Mouse (Mus musculus) CD4-positive, CD25-positive, alpha-beta regulatory T cell, adult 2 months (primary cell): ENCODE results near the gene Sec24a.
A peak's percentile ranks its signal among the peaks of the same experiment; 100 is the strongest.
"Not testable (repeated sequence)": the region's sequence is repeated elsewhere in the genome, so short reads cannot be mapped to it uniquely, and the experiment has no call there.

Source experiments
- DNase-seq: peaks from one replicate; pipeline ENCODE4 v3.0.0-alpha.2; 2012; ENCODE audit warnings: low read depth, low spot score

Gene Sec24a

DNA sequence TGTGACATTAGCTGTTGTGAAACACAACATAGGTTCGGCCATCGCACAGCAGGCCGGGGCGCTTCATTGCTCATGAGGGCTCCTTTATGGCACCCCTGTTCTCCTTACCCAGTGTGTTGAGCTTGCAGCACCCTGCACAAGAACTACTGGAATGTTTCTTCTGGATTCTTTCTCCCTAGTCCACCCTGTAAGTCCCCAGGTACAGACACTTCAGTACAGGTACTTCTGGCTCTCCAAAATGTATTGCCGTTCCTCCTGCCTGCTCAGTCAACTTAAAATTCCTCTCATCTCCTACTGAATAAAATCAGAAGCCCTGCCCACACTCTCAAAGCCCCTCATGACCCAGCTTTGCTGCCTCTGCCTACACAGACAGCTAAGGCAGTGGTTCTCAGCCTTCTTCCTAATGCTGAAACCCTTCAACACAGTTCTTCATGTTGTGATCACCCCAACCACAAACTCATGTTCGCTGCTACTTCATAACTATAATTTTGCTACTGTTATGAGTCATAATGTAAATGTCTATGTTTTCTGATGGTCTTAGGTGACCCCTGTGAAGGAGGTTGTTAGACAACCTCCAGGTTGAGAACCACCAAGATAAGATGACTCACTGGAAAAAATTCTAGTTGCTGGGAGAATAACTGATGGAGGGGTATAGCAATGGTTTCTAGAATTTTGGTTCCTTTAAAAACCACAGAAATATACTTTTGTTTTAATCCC is 3.3 kb downstream of the Sec24a start:
- peak; percentile 26 for DNase-seq

DNA sequence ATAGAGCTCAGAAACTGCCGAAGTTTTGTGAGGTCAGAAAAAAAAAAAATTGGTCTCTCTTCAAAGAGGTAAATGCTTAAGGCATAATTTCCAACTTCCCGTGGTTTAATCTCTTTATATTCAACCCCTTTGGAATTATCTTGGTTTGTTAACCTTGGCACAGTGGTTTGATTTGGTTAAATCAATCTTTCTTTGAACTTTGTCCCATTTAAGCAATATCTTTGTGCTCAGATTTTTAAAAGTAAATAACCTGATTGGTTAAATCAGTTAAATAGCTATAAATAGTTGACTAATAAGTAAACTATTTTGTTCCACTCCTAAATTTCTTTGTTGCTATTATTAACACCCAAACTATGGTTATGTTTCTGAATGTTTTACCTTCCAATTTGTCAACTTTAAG is 4.2 kb downstream of the Sec24a start:
- DNase-seq: no peak

- DNase-seq: not testable (repeated sequence)
Observed at GRCm38 (mm10) chr11:51758207-51758606, 5.2 kb downstream of the Sec24a start.

GRCm38 (mm10) chr11:51757625-51758024 is 5.8 kb downstream of the Sec24a start:
- no peak for DNase-seq

DNA sequence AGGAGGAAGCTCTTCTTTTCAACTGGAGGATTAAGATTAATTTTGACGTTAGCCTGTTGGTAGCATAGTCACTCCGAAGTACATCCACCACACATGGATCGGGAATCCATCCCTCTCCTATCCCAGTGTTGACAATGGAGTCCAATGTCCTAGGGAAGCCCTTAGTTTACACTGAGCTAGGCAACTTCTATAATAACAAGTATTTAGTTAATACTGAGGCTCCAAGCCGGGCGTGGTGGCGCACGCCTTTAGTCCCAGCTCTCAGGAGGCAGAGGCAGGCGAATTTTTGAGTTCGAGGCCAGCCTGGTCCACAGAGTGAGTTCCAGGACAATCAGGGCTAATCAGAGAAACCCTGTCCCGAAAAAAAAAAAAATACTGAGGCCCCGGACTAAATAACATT is 6.4 kb downstream of the Sec24a start:
- no peak for DNase-seq

- peak; percentile 90 for DNase-seq
Observed at GRCm38 (mm10) chr11:51756352-51756771, 7.1 kb downstream of the Sec24a start.

DNA sequence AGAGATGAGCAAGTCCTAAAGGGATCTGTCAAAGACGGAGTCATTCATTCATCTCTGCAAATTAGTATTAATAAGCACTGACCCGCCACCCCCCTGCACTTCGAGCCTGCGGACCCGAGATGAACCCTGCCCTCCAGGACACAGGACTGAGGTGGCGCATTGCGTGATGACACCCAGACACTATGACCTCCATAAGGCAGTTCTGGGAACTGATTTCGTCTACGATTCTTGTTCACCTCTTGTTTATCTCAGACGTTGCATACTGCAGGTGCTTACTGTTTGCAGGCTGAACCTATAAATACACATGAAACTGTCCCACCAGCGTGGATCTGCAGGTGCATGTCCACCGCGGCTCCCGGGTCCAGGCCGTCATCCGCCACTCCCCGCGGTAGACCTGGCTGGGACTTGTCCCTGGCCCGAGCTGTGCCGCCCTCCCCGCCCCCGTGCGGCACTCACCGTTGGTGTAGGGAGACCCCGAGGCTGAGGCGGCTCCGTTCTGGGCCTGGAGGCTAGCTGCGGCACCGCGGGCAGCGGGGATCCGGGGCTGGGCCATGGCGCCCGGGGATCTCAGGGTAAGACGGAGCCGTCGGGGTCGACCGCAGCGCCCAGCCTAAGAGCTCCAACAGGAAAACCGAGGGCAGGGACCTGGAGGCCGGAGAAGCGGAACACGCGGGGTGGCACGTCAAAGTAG is 7.7 kb downstream of the Sec24a start:
- peak; percentile 68 for DNase-seq

- not testable (repeated sequence) for DNase-seq
Observed at GRCm38 (mm10) chr11:51751623-51752225, 11.7 kb downstream of the Sec24a start.

DNA sequence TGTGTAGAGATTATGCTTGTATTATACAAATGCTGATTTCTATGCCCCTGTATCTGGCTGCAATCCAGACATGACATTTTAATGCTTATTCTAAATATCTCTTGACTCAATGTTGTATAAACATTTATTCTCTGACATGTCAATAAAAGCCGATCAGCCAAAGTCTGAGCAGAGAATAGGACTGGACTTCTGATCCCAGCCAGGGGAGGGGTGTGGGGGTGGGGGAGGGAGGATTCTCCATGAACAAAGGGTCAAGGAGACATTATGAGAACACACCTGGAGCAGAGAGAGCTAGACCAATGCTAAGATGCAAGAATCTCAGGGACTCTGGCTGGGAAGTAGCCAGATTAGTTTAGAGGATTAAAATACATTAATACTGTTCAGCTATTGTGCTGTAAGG is 17.3 kb downstream of the Sec24a start:
- DNase-seq: no peak

GRCm38 (mm10) chr11:51740701-51741100 is 22.7 kb downstream of the Sec24a start:
- DNase-seq: no peak

DNA sequence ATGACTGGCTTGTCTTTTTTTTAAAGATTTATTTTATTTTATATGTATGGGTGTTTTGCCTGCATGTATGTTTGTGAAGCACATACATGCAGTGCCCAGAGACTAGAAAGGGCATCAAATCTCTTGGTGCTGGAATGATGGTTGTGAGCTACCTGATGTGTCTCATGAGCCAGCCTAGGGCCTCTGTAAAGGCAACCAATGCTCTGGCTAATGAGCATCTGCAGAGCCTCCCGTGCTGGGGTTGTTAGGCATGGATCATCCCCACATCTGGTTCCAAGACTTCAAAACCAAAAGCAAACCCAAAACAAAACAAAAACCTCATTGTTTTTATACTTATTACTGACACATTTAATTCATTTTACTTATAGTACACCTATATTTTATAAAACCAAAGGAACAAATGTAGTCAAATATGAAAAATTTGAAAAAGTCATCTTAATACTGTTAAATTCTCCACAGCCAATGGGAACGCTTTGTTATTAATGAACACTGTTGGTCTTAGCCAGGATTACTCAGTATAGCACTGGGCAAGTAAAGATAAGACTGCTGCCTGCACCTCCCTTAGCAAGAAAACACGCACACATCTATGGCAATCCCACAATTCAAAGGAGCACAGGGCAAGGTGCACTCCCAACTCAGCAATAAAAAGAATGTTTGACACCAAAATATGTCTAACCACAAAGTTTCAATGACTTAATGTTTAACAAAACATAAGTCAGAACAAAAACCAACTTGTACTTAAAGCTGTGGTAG is 24.6 kb downstream of the Sec24a start:
- no peak for DNase-seq

- not testable (repeated sequence) for DNase-seq
Observed at GRCm38 (mm10) chr11:51734218-51734617, 29.2 kb downstream of the Sec24a start.

GRCm38 (mm10) chr11:51732883-51733282 is 30.6 kb downstream of the Sec24a start:
- DNase-seq: no peak

DNA sequence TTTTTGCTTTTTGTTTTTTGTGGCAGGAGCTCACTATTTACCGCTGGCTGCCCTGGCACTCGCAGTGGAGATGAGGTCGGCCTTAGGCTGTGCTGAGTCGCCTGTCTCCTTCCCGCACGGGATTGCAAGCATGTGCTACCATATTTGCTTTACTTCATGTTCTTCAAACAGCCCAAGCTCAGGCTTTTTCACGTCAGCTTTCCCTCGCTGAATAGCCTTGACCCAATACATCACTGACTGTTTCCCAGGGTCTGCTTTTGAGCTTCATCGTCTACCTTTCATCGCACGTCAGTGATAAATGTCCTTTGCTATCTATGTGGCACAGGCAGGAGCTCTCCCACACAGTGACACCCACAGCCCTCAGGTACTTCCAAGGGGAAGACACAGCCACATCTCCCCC is 42.4 kb downstream of the Sec24a start:
- DNase-seq: no peak

GRCm38 (mm10) chr11:51707080-51707479 is 56.4 kb downstream of the Sec24a start:
- no peak for DNase-seq

DNA sequence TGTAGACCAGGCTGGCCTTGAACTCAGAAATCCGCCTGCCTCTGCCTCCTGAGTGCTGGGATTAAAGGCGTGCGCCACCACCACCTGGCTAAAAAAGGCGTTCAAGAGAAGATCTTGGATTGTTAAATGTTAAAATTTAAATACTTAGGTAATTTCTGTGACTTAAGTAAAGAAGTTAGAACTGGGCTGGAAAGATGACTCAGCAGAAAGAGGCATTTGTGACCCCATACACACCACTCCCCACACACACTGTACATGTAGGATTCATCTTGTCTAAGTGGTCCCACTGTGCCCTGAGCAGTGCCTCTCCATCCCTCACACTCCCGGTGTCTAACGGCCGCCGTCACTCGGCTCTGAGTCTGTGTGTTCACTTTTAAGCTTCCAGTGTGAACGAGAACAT is 57.0 kb downstream of the Sec24a start:
- no peak for DNase-seq

- peak; percentile 68 for DNase-seq
Observed at GRCm38 (mm10) chr11:51703379-51703998, 59.9 kb downstream of the Sec24a start.

- DNase-seq: no peak
Observed at GRCm38 (mm10) chr11:51702831-51703230, 60.6 kb downstream of the Sec24a start.

DNA sequence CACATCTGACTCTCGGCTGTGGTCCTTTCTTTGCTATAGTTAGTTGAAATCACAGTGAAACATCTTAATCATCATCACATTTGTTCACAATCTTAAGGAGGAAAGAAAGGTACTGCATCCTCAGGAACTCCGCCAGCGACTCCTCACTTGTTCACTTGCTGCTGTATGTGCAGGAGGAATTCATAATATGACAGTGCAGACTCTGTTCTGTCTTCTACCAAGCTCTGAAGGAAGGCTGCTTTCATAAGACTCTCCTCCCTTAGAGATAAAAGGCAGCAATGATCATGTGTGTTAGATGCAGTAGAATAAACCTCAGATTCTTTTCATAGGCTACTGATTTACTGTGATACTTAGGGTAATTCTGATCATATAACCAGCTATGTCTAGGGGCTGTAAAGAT is 68.5 kb downstream of the Sec24a start:
- DNase-seq: no peak

GRCm38 (mm10) chr11:51690597-51690996 is 72.8 kb downstream of the Sec24a start:
- DNase-seq: not testable (repeated sequence)

- no peak for DNase-seq
Observed at GRCm38 (mm10) chr11:51689343-51689742, 74.1 kb downstream of the Sec24a start.
